Mouse (Mus musculus): Measurements from ENCODE around the gene Cfap20.

Gene Cfap20

DNA sequence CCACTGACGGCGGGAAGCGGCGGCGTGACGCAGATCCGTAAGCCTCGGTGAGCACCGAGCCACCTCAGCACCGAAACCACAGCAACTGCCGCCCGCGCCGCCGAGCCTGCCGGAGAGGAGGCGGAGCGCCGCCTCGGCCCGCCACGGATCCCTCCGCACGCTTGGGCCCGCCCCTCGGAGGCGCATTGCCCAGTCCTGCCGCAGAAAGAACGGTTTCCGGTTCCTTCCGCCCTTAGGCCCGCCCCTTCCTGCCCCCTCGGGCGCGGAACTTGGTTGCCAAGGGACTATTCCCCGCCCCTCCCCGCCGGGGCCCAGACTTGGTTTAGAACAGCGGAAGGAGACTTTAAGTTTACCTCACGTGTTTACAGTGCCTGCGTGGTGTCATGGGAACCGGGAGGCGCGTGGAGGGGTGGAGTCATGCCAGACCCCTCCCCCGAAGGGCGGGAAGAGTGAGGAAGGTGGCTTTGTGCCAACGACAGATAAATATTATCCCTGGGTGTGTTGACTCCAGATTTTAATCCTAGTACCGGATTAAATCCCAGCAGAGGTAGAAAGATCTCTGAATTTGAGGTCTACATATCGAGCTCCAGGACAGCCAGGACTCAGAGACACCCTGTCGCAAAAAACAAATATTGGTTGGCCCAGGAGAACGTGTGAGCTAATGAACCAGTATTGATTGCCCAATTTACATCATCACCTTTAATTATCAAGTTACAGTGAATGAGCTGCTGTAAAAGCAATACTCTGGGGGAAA lies at the start of gene Cfap20:
Cfap20 (minus strand) TSS at position 184 of the 754 bp plus-strand sequence.
- peak; percentile 99 for DNase-seq (ENCODE audit: low read depth)

- no peak for DNase-seq (ENCODE audit: low read depth)
Observed at GRCm38 (mm10) chr8:95470008-95470407, 35.3 kb upstream of the Cfap20 start.

DNA sequence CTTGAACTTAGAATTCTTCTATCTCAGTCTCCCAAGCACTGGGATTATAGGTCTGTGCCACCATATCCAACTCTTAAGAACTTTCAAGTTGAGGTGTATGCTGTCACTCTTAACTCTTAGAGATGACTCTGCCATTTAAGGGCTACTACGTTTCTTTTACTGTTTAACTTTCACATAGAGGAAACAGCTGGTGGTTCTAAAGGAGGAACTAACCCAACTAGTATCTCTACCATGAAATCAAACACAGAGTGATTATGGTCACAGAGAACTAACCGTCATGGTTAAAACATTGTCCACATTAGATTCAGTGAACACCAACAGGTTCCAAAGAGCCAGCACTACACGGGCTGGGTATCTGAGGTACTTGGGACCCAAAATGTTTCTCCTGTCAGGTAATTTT lies 34.3 kb upstream of the Cfap20 start:
- DNase-seq (ENCODE audit: low read depth), result no peak

DNA sequence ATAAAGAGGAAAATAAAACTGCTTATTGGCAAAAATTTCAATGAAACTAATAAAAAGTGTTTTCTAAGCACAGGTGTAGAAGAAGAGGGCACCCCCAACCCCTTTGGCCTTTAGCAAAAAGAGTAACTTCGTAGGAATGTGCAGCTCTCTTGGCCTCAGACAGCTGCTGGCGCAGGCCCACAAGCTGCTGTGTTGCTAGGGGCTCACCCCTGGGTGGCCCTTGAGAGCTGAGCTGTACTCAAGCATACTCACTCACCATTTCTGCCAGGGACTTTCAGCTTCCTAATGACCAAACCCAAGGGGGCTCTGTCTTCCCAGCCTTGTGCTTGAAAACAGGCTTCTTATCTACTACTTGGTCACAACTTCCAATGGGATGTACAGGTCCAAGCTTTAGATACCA lies 31.9 kb upstream of the Cfap20 start:
- DNase-seq (ENCODE audit: low read depth), result peak; percentile 48

GRCm38 (mm10) chr8:95452518-95452917 lies 17.8 kb upstream of the Cfap20 start:
- no peak for DNase-seq (ENCODE audit: low read depth)

GRCm38 (mm10) chr8:95450271-95450670 lies 15.6 kb upstream of the Cfap20 start:
- no peak for DNase-seq (ENCODE audit: low read depth)

DNA sequence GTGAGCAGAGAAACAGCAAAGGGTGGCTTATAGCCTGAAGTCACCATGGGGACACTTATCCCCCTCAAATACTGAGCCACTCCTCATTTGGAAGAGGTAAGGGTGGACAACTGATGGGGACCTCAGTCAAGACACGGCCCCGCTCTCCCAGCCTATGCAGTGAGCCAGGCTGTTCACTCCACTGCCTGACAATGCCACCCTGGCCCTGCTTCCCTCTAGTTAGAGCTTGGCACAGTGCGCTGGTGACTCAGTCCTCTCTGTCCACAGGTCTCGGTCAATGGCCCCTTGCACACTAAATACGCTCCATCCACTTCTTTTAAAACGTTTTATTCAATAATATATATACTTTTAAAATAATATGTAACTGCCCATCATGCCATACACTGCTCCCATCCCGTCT lies 13.0 kb upstream of the Cfap20 start:
- no peak for DNase-seq (ENCODE audit: low read depth)

GRCm38 (mm10) chr8:95445042-95445441 lies 10.4 kb upstream of the Cfap20 start:
- no peak for DNase-seq (ENCODE audit: low read depth)

GRCm38 (mm10) chr8:95441491-95442039 lies 6.9 kb upstream of the Cfap20 start:
- no peak for DNase-seq (ENCODE audit: low read depth)

GRCm38 (mm10) chr8:95440168-95440709 lies 5.6 kb upstream of the Cfap20 start:
- DNase-seq (ENCODE audit: low read depth), result no peak

GRCm38 (mm10) chr8:95439421-95439820 lies 4.8 kb upstream of the Cfap20 start:
- no peak for DNase-seq (ENCODE audit: low read depth)

DNA sequence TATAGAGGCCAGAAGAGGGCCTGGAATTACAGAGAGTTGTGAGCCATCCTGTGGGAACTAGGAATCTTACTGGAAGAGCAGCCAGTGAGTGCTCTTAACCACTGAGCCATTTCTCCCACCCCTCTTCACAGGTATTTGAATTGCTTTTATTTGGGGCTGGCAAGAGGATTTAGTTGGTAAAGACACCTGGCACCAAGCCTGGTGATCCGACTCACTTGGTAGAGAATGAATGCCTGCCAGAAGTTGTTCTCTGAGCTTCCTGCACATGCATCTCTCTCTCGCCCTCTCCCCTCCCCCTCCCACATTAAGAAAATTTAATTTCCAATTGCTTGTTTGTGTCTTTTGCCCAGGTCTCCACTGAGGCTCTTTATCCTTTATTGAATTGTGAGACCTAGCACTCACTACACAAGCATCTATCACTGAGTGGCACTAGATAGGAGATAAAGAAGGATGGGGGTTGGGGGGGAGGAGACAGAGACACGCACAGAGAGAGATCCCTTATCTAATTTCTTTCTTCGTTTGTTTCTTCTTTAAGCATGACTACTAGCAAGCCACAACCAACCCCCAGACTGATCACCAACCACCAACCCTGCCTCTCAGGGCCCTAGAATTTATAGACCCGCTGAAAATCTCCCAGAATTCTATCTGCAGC lies 2.8 kb upstream of the Cfap20 start:
- peak; percentile 44 for DNase-seq (ENCODE audit: low read depth)

DNA sequence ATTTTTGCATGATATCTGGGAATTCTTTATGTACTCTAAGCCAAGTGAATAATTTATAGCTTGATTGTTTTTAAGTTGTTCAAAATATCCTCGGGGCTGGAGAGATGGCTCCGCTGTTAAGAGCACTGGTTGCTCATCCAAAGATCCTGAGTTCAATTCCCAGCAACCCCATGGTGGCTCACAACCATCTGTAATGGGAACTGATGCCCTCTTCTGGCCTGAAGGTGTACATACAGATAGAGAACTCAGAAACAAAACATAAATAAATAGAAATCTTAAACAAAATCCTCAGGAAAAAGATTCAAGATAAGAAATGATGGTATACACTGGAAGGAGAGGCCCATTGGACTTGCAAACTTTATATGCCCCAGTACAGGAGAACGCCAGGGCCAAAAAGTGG lies 1.3 kb upstream of the Cfap20 start:
- no peak for DNase-seq (ENCODE audit: low read depth)

DNA sequence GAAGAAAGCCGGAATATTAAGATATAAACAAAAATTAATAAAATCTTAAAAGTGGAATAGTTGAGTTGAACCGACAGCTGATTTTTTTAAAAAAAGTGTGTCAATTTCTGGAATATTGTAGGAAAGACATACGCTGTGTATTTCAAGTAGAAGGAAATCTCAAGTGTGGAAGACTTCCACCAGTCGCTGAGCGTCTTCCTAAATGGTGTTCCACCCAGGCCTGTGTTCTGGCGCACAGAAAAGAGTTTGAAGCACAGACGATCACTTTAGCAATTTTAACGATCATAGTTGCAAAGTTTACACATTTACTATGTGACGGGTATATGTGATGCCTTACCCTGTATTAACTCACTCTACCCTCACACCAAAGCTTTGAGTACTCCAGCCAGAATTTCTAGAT lies 802 bp upstream of the Cfap20 start:
- DNase-seq (ENCODE audit: low read depth), result no peak

DNA sequence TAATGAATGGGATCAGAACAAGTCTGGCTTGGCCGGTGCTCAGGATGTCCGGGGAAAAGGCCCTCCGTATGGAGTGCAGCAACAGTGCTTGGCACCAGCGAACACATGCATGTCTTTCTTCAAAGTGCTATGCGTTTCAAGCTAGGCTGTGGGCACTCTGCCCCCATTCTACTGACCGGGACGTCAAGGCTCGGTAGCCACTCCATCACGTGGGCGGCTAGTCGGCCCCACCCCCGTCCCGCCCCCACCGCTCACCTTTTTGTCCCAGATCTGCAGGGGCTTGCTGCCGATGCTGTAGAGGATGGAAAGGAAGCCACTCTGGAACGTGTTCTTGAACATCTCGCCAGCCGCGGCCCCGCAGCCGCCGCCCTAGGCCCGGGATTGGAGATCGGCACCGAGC lies 436 bp downstream of the Cfap20 start:
- peak; percentile 66 for DNase-seq (ENCODE audit: low read depth)

GRCm38 (mm10) chr8:95433124-95433523 lies 1.5 kb downstream of the Cfap20 start:
- no peak for DNase-seq (ENCODE audit: low read depth)

DNA sequence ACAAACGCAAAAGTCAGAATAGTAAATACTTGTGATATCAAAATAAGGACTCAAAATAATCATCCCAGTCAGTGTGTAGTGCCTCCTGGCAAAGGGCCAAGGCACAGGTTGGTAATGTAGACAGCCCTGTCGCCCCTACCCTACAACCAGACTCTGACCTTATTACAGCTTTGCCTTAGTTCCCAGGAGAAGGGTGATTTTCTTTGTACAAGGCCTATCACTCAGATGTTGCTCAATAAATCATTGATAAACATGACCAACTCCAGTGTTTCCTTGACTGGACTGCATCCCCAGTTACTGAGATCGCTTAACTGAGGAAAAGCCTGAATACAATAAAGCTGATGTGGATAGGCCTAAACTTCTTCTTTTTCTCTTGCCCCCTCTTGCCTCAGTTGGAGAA lies 2.2 kb downstream of the Cfap20 start:
- no peak for DNase-seq (ENCODE audit: low read depth)

DNA sequence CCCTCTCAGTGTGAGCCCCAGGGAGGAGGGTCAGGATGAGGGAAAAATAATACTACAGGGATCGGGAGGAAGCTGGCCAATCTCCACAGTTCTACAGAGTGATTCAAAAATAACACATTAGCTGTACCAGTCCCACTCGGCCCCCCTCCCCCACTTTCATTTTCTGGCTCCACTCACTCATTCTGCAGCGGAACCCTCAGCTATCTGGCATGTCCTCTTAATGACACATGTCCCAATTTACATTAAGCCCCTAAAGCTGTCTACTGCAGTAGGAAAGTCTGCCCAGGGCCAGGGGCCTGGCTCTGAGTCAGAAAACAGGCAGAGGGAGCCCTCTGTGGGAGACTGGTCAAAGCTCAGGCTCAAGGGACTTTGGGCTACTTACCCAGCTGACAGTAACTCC lies 4.7 kb downstream of the Cfap20 start:
- peak; percentile 85 for DNase-seq (ENCODE audit: low read depth)

- peak; percentile 73 for DNase-seq (ENCODE audit: low read depth)
Observed at GRCm38 (mm10) chr8:95427594-95428535, 6.8 kb downstream of the Cfap20 start.

- peak; percentile 46 for DNase-seq (ENCODE audit: low read depth)
Observed at GRCm38 (mm10) chr8:95426781-95427281, 7.8 kb downstream of the Cfap20 start.

- peak; percentile 52 for DNase-seq (ENCODE audit: low read depth)
Observed at GRCm38 (mm10) chr8:95424682-95425081, 10.0 kb downstream of the Cfap20 start.

Data from NIH3T3 (cell line).